Mouse (Mus musculus): ENCODE data around the gene AU022252.

GRCm38 (mm10) chr4:119263459-119263858, 30.9 kb upstream of the AU022252 start:
- no peak for TF ChIP-seq CTCF (IDR thresholded peaks at IDR 0.05; ENCODE audit: low read depth)
- TF ChIP-seq EP300 (IDR thresholded peaks at IDR 0.05; ENCODE audit: low read depth): no peak

Data from heart, postnatal 0 days (tissue).